Mouse (Mus musculus): ENCODE results near the gene Gab1.

The Gab1 gene

GRCm38 (mm10) chr8:80749091-80749490, 131.2 kb downstream of the Gab1 start:
- DNase-seq (ENCODE audit: low spot score in 2 of 2) = no peak

DNA sequence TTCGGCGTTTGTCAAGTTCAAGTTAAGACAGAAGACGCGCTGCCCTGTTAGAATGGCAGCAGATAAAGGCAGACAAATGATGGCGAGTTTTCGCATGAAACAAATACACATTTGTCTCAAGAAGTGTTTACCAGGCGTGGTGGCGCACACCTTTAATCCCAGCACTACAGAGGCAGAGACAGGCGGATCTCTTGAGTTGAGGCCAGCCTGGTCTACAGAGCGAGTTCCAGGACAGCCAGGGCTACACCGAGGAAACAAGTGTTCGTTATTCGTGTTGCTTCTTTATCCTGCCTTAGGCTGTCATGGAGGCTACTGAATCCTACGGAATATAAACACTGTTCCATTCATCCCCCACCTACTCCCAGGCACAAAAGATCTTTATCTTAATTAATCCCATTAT, 140.4 kb downstream of the Gab1 start:
- DNase-seq (ENCODE audit: low spot score in 2 of 2) = peak in 1 of 2 experiments; percentile 12

DNA sequence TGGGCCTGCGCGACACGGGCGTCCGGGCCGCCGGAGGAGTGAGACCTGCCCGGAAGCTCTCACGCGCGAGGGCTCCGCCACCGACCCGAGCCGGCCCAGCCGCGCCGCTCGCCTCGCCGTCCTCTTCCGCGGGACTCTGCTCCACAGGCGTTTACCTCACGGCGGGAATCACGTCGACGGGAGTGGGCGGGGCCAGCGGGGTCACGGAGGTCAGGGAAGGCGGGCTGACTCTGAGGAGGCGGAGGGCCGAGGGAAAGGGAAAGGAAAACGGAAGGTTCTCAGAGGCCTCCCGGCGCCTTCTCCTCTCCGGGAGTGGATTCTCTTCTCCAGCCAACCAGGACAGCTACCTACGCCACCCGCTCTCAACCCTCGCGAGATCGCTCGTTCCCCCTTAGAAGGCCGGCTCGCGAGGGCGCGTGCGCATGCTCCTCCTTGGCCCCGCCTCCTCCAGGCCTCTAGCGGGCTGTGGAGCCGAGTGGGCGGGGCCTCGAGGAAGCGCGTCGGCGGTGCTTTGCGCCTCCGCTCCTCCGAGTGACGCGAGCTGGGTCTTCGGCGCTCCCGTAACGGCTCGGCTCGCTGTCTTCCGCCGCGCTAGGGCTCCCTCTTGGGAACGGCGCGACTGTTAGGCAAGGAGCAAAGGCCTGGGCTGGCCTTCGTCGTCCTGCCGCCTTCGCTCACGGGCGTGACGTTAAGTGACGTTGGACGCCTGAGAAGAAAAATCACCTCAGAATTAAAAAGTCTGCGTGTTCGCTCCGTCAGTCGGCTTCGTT, 141.0 kb downstream of the Gab1 start, which contains the start of gene Smarca5:
TSS of gene Smarca5 (minus strand) at position 343 of the 770 bp plus-strand sequence.
- DNase-seq (ENCODE audit: low spot score in 2 of 2) = peak; percentile 93 to 98

DNA sequence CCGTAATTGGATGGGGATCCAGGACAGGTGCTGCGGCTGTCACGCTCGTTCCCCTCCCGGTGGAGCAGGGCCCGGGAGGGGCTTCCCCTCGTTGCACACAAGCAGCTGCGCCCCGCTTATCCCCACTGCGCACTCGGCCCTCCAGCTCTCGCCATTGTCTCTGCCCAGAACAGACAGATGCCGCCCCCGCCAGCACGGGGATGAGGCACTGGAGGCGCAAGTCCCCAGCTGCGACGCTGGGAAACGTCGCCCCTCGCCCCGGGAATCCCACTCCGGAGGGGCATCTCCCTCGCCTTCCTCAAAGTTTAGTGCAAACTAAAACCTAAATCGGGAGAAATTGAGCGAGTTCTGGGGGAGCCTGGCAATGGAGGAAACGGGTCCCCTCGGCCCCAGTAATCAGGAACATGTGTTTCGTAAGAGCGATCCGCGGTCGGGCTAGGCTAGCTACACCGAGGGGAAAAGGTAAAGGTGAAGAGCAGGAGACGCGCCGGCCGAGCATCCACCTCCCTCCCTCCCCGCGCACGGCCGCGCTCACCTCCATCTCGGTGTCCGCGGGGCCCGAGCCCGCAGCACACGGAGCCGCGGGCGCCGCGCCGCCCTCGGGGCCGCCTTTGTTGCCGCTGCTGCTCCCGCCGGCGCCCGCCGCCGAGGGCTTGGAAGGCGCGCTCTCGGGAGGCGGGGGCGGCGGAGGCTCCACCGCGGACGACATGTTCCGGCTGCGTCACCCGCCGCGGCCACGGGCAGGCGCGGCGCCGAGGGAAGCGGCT, 141.7 kb downstream of the Gab1 start:
- peak; percentile 3 to 35 for DNase-seq (ENCODE audit: low spot score in 2 of 2)

- no peak for DNase-seq (ENCODE audit: low spot score in 2 of 2)
Measured at GRCm38 (mm10) chr8:80738046-80738387, 142.3 kb downstream of the Gab1 start.

DNA sequence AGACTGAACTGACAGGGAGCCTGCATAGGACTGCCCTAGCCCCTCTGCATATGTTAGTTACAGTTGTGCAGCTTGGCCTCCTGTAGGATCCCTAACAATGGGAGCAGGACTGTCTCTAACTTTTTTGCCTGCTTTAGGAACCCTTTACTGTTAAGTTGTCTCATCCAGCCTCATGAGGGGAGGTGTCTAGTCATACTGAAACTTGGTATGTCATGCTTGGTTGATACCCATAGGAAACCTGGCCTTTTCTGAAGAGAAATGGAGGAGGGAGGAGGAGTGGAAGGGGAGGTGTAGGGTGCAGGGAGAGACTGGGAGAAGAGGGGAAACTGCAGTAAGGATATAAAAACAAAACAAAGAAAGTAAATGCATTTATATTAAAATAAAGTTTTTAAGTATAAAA, 148.0 kb downstream of the Gab1 start:
- DNase-seq (ENCODE audit: low spot score in 2 of 2) = no peak

DNA sequence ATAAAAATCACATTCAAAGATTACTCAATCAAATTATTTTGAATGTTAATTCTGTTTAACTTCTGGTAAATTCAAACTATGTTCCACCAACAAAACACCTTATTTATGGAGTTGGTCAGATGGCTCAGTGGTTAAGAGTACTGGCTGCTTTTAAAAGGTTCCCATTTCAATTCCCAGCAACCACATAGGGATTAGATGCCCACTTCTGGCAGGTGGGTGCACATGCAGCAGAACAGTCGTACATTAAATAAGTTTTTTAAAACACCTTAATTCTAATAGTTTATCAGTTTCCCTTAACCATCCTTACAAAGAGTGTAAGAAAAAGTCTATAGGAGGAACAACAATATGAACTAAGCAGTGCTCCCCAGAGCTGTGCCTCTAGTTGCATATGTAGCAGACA, 165.9 kb downstream of the Gab1 start:
- no peak for DNase-seq (ENCODE audit: low spot score in 2 of 2)
